Mouse (Mus musculus): ENCODE data around the gene Dnmbp. TPM values are rescaled to one million over a fixed set of nuclear protein-coding genes. Genes with fewer than 3 reads are reported as not detected.

The Dnmbp gene
- polyA plus RNA-seq, 1 experiment from 2014 or later = 17.3 TPM

- Histone ChIP-seq H3K4me1 (ENCODE audit: control insufficient read depth, insufficient read depth, low read length) (no peaks in the 10 kb centered on the region; the same call in 1 of the 2 replicates), H3K4me2 (ENCODE audit: low read depth, low read length) (no peak overlapping the region), H3K9me3 (replicated peaks; ENCODE audit: control insufficient read depth, low read length) (no peaks in the 10 kb centered on the region; the same call in 1 of the 2 replicates), H3K27ac (replicated peaks; ENCODE audit: low read depth, low read length) (no peak overlapping the region), H3K4me3 (ENCODE audit: low read depth, low read length) (no peak overlapping the region), H3K9ac (replicated peaks; ENCODE audit: low read length) (no peak overlapping the region), H3K36me3 (replicated peaks; ENCODE audit: control insufficient read depth, insufficient read depth, low read depth, low read length) (no peaks in the 10 kb centered on the region), H3K27me3 (ENCODE audit: control insufficient read depth, insufficient read depth, low read length) (no peaks in the 10 kb centered on the region)
- DNase-seq (ENCODE audit: low spot score) (no peak), ATAC-seq (replicated peaks; ENCODE audit: insufficient number of reproducible peaks, low FRiP score, low TSS enrichment, low read depth) (no peak)
- WGBS = 76% methylated on average over 10 of the region's 10 CpGs
Observed at GRCm38 (mm10) chr19:43926141-43926987, 13.6 kb downstream of the Dnmbp start.

GRCm38 (mm10) chr19:43924361-43924760, 15.6 kb downstream of the Dnmbp start:
- Histone ChIP-seq H3K27ac (replicated peaks; ENCODE audit: low read depth, low read length) (no peak overlapping the region), H3K4me2 (ENCODE audit: low read depth, low read length) (no peak overlapping the region), H3K9ac (replicated peaks; ENCODE audit: low read length) (no peak overlapping the region), H3K4me3 (ENCODE audit: low read depth, low read length) (no peak overlapping the region), H3K9me3 (replicated peaks; ENCODE audit: control insufficient read depth, low read length) (no peaks in the 10 kb centered on the region; the same call in 1 of the 2 replicates), H3K36me3 (replicated peaks; ENCODE audit: control insufficient read depth, insufficient read depth, low read depth, low read length) (no peaks in the 10 kb centered on the region), H3K27me3 (ENCODE audit: control insufficient read depth, insufficient read depth, low read length) (no peaks in the 10 kb centered on the region), H3K4me1 (ENCODE audit: control insufficient read depth, insufficient read depth, low read length) (no peaks in the 10 kb centered on the region; the same call in 1 of the 2 replicates)
- ATAC-seq (replicated peaks; ENCODE audit: insufficient number of reproducible peaks, low FRiP score, low TSS enrichment, low read depth) (no peak), DNase-seq (ENCODE audit: low spot score) (no peak)
- WGBS = 68% methylated on average over 8 of the region's 8 CpGs

- Histone ChIP-seq H3K27me3 (ENCODE audit: control insufficient read depth, insufficient read depth, low read length) (no peaks in the 10 kb centered on the region), H3K9ac (replicated peaks; ENCODE audit: low read length) (no peak overlapping the region), H3K4me3 (ENCODE audit: low read depth, low read length) (no peak overlapping the region), H3K27ac (replicated peaks; ENCODE audit: low read depth, low read length) (no peak overlapping the region), H3K36me3 (replicated peaks; ENCODE audit: control insufficient read depth, insufficient read depth, low read depth, low read length) (no peaks in the 10 kb centered on the region), H3K9me3 (replicated peaks; ENCODE audit: control insufficient read depth, low read length) (no peaks in the 10 kb centered on the region; the same call in 1 of the 2 replicates), H3K4me2 (ENCODE audit: low read depth, low read length) (no peak overlapping the region), H3K4me1 (ENCODE audit: control insufficient read depth, insufficient read depth, low read length) (no peaks in the 10 kb centered on the region; the same call in 1 of the 2 replicates)
- ATAC-seq (replicated peaks; ENCODE audit: insufficient number of reproducible peaks, low FRiP score, low TSS enrichment, low read depth) = no peak
- DNase-seq (ENCODE audit: low spot score) = no peak
- 89% methylated on average over 7 of the region's 7 CpGs for WGBS
Observed at GRCm38 (mm10) chr19:43922963-43923362, 17.0 kb downstream of the Dnmbp start.

- no peak overlapping the region for H3K9ac ChIP-seq (replicated peaks; ENCODE audit: low read length)
- no peak overlapping the region for H3K4me2 ChIP-seq (ENCODE audit: low read depth, low read length)
- no peak overlapping the region for H3K27ac ChIP-seq (replicated peaks; ENCODE audit: low read depth, low read length)
- no peaks in the 10 kb centered on the region; the same call in 1 of the 2 replicates for H3K4me1 ChIP-seq (ENCODE audit: control insufficient read depth, insufficient read depth, low read length)
- H3K27me3 ChIP-seq (ENCODE audit: control insufficient read depth, insufficient read depth, low read length) = no peaks in the 10 kb centered on the region
- DNase-seq (ENCODE audit: low spot score) (no peak), ATAC-seq (replicated peaks; ENCODE audit: insufficient number of reproducible peaks, low FRiP score, low TSS enrichment, low read depth) (no peak)
- WGBS = 55% methylated on average over 13 of the region's 13 CpGs
- H3K4me3 ChIP-seq (ENCODE audit: low read depth, low read length) = no peak overlapping the region
- H3K36me3 ChIP-seq (replicated peaks; ENCODE audit: control insufficient read depth, insufficient read depth, low read depth, low read length) = no peaks in the 10 kb centered on the region
- no peaks in the 10 kb centered on the region; the same call in 1 of the 2 replicates for H3K9me3 ChIP-seq (replicated peaks; ENCODE audit: control insufficient read depth, low read length)
Observed at GRCm38 (mm10) chr19:43921410-43921809, 18.6 kb downstream of the Dnmbp start.

GRCm38 (mm10) chr19:43920453-43921300, 19.3 kb downstream of the Dnmbp start:
- 8% methylated on average over 30 of the region's 32 CpGs for WGBS
- Histone ChIP-seq H3K4me2 (ENCODE audit: low read depth, low read length) (no peak overlapping the region; the same call in 1 of the 2 replicates), H3K36me3 (replicated peaks; ENCODE audit: control insufficient read depth, insufficient read depth, low read depth, low read length) (no peaks in the 10 kb centered on the region), H3K4me3 (ENCODE audit: low read depth, low read length) (no peak overlapping the region), H3K9me3 (replicated peaks; ENCODE audit: control insufficient read depth, low read length) (no peaks in the 10 kb centered on the region; the same call in 1 of the 2 replicates), H3K9ac (replicated peaks; ENCODE audit: low read length) (no peak overlapping the region), H3K4me1 (ENCODE audit: control insufficient read depth, insufficient read depth, low read length) (no peaks in the 10 kb centered on the region; the same call in 1 of the 2 replicates), H3K27ac (replicated peaks; ENCODE audit: low read depth, low read length) (no peak overlapping the region), H3K27me3 (ENCODE audit: control insufficient read depth, insufficient read depth, low read length) (no peaks in the 10 kb centered on the region)
- DNase-seq (ENCODE audit: low spot score) (peak; percentile 23), ATAC-seq (replicated peaks; ENCODE audit: insufficient number of reproducible peaks, low FRiP score, low TSS enrichment, low read depth) (no peak)

- Histone ChIP-seq H3K4me2 (ENCODE audit: low read depth, low read length) (no peak overlapping the region), H3K9ac (replicated peaks; ENCODE audit: low read length) (no peak overlapping the region), H3K27ac (replicated peaks; ENCODE audit: low read depth, low read length) (no peak overlapping the region), H3K36me3 (replicated peaks; ENCODE audit: control insufficient read depth, insufficient read depth, low read depth, low read length) (no peaks in the 10 kb centered on the region), H3K4me3 (ENCODE audit: low read depth, low read length) (no peak overlapping the region), H3K27me3 (ENCODE audit: control insufficient read depth, insufficient read depth, low read length) (no peaks in the 10 kb centered on the region), H3K9me3 (replicated peaks; ENCODE audit: control insufficient read depth, low read length) (no peaks in the 10 kb centered on the region; the same call in 1 of the 2 replicates), H3K4me1 (ENCODE audit: control insufficient read depth, insufficient read depth, low read length) (no peaks in the 10 kb centered on the region; the same call in 1 of the 2 replicates)
- WGBS = 86% methylated on average over 4 of the region's 4 CpGs
- no peak for ATAC-seq (replicated peaks; ENCODE audit: insufficient number of reproducible peaks, low FRiP score, low TSS enrichment, low read depth)
- DNase-seq (ENCODE audit: low spot score) = no peak
Observed at GRCm38 (mm10) chr19:43919841-43920240, 20.1 kb downstream of the Dnmbp start.

GRCm38 (mm10) chr19:43918834-43919233, 21.2 kb downstream of the Dnmbp start:
- no peak overlapping the region for H3K4me3 ChIP-seq (ENCODE audit: low read depth, low read length)
- no peak overlapping the region for H3K27ac ChIP-seq (replicated peaks; ENCODE audit: low read depth, low read length)
- no peaks in the 10 kb centered on the region; the same call in 1 of the 2 replicates for H3K4me1 ChIP-seq (ENCODE audit: control insufficient read depth, insufficient read depth, low read length)
- no peak overlapping the region for H3K9ac ChIP-seq (replicated peaks; ENCODE audit: low read length)
- H3K4me2 ChIP-seq (ENCODE audit: low read depth, low read length) = no peak overlapping the region
- H3K36me3 ChIP-seq (replicated peaks; ENCODE audit: control insufficient read depth, insufficient read depth, low read depth, low read length) = no peaks in the 10 kb centered on the region
- no peaks in the 10 kb centered on the region; the same call in 1 of the 2 replicates for H3K9me3 ChIP-seq (replicated peaks; ENCODE audit: control insufficient read depth, low read length)
- no peaks in the 10 kb centered on the region for H3K27me3 ChIP-seq (ENCODE audit: control insufficient read depth, insufficient read depth, low read length)
- 78% methylated on average over 3 of the region's 3 CpGs for WGBS
- ATAC-seq (replicated peaks; ENCODE audit: insufficient number of reproducible peaks, low FRiP score, low TSS enrichment, low read depth) (no peak), DNase-seq (ENCODE audit: low spot score) (no peak)

All from embryonic facial prominence, embryonic 11.5 days (tissue).